Mouse (Mus musculus): ENCODE data around the gene Eepd1.
A peak's percentile ranks its signal among the peaks of the same experiment; 100 is the strongest.
"Not testable (repeated sequence)": the region's sequence is repeated elsewhere in the genome, so short reads cannot be mapped to it uniquely, and the experiment has no call there.

Eepd1 gene

DNA sequence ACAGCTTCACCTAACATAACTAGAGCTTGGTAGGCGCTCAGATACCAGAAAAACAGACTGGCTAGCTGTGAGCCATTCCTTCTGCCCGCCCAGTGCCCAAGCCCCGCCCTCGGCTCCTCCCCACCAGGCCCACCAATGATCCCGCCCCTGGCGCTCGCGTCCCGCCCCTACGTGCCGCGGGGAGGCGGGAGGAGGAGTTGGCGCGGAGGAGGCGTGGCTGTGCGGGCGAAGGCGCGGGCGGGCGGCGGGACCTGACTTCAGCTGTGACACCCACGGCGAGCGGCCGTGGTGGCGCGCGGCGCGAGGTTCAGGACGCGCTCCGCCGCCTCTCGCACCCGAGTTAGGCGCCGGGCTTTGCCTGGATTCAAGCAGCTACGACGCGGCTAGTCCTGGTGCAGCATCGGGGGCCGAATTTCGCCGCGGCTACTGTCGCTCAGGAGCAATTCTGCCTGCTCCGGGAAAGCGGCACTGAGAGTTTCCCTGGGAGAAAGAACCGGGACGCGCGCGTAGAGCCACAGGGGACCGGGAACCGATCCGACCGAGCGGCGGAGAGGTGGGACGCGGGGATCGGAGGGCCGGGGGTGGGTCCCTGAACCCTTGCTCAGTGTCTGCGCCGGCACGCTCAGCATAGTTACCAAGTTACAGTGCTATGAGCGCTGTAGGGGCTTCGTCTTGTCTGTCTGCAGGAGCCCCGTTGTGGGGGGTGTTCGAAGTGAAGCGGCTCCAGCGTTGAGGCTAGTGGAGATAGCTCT is at the start of gene Eepd1:
TSS of gene Eepd1 (plus strand) at position 204 of the 752 bp plus-strand sequence.
- peak; percentile 96 to 97 for DNase-seq

DNA sequence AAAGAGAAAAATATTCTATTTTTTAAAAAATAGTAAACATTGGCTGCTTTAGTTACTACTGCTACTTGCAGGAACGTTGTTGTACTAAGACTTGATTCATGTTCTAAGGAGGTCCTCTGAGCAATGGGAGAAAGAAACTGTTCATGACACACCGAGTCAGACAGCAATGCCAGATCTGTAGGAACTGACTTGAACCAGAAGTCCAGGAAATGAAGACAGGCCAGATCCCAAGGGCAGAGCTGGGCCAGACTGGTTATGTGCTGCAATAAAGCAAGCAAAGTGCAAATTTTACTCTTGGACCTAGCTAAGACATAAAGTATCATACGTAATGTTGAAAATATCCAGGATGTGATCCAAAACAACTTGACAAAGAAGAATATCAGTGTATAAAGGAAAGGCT is 42.5 kb upstream of the Eepd1 start:
- no peak for DNase-seq

DNA sequence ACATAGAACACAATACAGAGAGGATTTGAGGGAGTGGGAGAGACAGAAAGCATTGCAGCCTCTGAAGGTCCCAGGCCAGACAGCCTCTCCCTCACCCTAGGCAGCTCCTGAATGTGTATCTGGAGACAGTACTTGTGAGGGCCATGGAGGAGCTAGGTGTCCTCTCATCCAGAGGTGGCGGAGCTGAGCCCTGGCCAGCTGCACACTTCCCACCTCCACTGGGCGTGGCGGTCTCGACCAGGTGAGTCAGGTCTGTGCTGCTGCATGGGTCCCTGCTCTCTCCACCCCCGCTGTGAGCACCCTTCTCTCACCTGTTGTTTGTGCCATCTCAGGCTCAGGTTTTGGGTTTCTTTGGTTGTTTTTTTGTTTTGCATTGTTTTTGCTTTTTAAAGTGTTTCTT is 41.3 kb upstream of the Eepd1 start:
- not testable (repeated sequence) for DNase-seq

DNA sequence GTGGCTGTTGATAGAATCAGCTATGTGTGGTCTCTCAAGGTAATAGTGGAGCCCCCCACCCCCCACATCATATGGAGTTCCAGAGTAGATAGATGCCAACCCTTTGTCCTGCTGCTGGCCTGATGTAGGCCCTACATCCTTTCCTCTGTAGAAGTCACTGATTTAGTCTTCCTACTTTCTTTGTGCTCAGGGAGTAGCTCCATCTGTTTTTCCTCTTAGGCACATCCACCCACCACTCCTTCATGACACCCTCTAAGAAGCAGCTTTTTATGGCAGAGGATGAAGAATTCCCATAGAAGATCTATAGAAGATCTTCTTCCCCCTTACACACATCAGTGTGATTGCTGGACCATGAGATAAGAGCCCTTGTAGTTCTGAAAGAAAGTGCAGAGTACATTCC is 39.3 kb upstream of the Eepd1 start:
- no peak for DNase-seq

DNA sequence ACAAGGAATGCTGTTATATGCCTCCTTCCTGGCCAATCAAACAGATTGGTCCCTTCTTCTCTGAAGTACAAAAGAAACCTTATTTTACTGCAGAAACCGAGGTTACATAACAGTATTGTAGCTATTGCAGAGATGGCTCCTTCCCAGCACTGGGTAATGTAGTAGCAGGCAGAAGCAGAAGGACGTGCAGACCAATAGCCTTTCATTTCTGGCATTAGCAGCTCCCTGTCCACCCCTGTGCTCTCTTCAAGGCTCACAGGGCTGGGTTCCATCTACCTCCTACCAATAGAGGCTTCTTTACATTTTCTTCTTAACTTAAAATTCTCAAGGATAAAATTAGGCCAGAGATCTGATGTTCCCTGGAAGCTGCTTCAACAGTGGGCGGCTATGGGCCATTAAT is 38.3 kb upstream of the Eepd1 start:
- DNase-seq = no peak

DNA sequence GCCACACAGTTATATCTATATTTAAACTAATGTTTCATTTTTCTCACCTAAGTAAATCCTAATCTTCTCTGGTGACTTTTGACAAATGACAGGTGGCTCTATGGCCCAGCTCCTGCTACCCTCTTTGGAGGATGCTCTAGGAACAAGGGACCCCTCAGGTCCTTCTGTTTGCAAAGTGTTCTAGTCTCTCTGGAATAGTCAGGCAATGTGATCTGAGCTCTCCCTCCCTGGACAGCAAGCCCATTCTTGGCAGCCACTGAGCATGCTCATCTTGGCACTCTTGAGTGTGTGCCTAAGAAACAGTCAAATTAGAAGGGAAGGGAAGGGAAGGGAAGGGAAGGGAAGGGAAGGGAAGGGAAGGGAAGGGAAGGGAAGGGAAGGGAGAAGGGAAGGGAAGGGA is 37.8 kb upstream of the Eepd1 start:
- DNase-seq = no peak

DNA sequence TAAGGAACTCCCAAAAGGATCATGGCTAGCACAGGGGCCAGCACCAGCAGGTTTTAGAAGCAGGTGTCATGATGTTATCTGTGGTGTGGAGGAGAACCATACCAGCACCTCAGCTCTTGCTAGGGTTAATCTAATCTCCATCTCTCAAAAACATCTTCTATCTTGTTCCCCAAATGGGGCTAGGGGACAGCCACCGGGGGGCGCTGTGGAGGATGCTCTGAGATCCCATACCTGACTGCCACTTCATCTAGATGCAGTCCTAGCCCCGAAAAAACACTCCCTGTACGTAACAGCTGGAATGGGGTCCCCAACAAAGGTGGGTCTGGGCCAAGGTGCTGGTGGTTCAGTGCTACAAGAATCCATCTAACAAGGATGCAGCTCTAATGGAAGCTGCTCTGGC is 31.0 kb upstream of the Eepd1 start:
- DNase-seq = peak in 1 of 2 experiments; percentile 3

DNA sequence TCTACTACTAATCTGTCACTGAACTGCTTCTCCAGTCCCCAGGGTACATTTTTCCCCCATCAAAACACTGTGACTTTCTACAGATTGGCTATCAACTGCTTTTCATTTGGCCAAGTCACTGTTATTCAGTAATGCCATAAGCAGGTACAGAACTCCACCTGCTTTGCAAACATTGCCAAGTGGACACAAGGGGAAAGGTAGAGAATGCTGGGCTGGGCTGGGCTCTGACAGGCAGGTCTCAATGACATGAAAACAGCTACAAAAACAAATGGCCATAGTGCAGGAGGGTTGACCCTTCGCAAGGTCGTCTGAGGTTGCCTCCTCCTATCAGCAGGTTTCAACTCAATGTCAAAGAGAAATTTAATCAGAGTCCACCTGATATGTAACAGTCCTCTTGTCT is 26.3 kb upstream of the Eepd1 start:
- no peak for DNase-seq

DNA sequence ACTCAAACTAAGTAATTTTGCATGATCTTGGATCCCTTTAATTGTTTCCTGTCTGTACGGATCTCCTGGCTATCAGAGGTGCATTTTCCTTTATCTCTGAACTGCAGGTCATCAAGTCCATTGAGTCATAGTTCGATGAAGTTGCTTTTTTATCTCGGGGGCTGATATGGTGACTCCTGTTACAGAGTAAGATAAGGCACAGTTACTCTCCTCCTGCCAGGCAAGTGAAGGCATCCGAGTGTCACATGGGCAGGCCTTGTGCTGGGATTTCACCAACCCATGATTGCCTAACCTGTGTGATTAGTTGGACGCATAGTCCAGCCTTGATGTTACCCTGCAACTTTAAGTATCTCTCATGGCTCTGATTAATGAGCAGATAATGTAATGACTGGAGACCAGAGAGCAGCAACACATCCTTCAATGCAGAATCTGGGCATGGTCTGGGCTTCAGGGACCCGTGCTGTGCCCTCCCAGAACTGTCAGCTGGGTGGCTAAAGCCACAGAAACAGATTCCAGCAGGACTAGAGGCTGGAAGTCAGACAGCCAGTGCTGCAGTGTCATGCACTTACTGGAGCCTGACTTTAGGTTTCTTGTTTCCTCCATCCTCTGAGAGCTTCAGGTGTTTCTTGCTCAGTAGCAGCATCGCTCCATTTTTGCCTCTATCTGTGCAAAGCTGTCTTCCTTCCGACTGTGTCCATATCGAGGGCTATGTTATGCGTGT is 20.4 kb upstream of the Eepd1 start:
- DNase-seq = no peak

DNA sequence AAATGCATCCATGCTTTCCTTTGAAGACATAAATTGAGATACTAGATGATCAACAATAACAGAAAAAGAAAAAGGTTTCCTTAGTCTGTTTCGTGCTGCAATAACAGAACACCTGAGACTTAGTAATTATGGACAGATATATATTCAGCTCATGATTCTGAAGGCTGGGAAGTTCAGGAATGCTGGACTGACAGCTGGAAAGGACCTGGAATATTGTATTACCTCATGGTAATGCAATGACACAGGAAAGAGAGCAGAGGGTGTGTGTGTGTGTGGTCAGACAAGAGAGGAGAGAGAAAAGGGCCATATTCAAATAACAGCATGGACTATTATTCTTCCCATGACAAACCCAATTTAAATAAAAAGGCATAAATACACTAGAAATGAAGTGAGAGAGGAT is 17.0 kb upstream of the Eepd1 start:
- no peak for DNase-seq

DNA sequence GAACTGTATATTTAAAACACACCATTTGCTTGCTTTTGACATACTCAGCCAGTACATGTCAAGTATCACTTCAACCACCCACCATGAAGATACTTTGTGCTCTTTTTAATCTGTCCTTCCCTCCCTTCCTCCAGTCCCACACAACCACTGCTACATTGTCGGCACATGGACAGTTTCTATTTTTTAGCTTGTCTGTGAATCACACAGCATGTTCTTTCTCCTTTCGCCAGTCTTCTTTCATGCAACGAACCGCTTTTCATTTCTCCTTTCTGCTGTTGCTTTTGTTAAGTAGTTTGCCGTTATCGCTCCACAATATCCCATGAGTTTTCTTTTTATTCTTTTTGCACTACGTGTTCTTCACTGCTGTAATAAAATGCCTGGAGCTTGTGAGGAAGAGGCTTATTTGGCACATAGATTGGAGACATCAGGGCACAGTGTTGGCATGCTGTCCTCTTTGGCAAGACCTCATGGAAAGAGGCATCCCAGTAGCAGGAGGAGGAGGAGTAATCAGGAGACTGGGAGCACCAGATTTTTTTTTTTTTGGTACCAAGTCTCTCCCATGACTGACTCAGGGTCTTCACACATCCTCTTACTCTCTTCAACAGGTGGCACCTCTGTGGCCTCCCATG is 1.8 kb upstream of the Eepd1 start:
- DNase-seq = no peak

DNA sequence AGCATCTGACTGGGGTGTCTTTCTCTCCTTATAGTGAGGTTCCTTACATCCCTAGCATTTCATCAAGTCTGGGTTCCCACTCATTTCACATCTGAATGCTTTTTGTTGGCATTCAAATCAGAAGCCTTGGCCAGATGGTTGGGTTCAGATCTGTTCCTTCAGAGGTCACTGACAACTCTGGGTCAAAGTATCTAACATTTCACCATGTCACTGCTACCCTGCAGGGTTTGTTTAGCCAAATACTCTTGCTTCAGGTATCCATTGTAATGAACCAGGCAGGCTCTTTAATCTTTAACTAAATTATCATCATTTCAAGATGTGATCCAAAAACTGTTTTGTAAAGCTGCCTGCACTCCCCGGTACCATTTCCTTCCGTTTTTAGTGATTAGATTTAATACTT is 671 bp upstream of the Eepd1 start:
- no peak for DNase-seq

DNA sequence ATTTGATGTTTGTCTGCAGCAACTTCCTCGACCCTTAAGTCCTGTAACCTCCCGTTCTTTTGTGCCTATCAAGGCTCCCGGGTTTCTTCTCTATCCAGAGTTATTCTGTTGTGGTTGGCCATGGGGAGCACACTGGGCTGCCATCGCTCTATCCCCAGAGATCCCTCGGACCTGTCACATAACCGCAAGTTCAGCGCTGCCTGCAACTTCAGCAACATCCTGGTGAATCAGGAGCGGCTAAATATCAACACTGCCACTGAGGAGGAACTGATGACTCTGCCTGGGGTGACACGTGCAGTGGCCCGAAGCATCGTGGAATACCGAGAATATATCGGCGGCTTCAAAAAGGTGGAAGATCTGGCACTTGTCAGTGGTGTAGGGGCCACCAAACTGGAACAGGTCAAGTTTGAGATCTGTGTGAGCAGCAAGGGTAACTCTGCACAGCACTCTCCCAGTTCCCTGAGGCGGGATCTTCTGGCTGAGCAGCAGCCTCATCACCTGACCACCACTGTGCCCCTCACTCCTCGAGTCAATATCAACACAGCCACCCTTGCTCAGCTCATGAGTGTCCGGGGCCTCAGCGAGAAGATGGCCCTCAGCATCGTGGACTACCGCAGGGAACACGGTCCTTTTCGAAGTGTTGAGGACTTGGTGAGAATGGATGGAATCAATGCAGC is 1.1 kb downstream of the Eepd1 start:
- DNase-seq = no peak

DNA sequence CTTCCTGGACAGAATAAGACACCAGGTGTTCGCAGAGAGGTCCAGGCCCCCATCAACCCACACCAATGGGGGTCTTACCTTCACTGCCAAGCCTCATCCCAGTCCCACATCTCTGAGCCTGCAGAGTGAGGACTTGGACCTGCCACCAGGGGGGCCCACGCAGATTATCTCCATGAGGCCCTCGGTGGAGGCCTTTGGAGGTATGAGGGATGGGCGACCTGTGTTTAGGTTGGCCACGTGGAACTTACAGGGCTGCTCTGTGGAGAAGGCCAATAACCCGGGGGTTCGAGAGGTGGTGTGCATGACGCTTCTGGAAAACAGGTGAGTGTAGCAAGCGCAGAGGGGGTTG is 1.6 kb downstream of the Eepd1 start:
- DNase-seq = no peak

DNA sequence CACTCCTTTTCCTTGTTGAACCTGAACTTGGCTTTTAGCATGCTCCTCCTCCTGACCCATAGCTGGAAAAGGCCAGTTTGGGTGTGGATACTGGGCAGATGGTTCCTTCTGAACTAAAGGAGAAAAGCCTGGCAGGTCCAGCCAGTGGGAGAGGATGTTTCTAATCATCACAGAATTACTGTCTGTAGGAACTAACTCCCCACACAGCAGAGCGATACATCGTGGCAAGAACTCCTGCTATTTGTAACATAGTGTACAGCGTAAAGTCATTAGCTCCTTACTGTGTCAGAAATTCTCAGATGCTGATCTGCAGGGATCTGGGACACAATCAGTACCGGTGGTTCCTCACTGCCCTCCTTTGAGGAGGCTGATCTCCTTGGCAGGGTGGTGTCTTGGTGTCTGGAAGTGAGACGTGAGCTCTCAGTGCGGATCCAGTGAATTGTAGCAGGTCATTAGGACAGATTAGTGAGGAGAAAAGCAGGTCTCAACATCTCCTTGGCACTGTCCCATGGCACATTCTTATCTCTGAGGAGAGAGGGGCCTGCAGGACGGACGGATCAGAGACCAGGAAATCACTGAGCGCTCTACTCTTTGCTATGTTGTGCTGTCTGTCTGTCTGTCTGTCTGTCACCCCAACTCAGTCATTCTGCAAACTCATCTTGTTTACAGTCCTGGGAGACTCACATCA is 2.7 kb downstream of the Eepd1 start:
- DNase-seq = no peak

DNA sequence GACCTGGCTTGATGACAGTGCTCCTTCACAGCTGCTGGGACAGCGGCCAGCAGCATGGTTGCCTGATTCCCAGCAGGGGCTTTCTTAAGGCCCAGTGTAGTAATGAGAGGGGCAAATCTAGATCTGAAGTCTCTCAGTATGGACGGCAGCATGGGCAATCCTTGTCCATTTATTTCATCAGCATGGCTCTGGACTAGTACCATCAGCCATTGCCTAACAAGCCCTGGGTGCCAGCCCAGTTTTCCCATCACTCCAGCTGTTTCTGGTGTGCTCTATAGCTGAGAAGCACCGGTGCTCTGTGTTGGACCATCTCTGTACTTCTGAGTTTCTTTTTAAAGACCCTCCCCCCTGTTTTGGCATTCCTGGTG is 3.3 kb downstream of the Eepd1 start:
- no peak for DNase-seq

DNA sequence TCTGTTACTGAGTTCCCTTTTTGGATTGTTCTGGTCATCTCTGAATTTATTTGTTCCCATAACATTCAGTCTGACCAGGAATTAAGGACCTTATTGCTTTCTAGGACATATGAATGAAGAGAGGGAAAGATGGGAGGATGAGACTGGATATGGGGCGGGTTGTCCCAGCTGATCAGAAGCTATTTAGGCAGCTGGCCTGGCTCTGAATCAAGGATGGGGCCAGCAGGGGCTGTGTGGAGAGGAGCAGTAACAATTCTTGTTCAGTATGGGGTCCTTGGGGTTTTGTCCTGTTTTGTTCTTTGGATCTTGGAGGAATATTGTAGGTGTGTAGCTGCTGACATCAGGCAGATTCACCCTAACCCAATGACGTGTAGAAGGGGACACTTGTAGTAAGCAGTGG is 3.7 kb downstream of the Eepd1 start:
- DNase-seq = no peak

DNA sequence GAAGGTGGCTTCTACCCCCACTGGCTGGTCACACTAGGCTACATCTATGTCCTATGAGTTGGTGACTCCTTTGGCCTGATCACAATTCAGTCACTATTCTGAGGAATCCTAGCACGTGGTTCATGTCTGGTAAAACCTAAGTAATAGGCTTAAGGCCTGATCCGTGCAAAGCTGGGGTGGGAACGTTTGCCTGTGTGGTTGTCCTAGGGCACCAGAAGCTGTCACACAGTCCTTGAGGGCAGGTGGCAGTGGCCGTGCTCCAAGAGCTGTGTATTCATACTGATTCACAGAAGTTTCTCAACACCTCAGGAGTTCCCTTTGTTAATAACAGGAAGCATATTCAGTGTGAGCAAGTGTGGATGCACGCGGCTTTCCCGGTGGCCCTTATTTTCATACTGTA is 4.1 kb downstream of the Eepd1 start:
- DNase-seq = no peak

DNA sequence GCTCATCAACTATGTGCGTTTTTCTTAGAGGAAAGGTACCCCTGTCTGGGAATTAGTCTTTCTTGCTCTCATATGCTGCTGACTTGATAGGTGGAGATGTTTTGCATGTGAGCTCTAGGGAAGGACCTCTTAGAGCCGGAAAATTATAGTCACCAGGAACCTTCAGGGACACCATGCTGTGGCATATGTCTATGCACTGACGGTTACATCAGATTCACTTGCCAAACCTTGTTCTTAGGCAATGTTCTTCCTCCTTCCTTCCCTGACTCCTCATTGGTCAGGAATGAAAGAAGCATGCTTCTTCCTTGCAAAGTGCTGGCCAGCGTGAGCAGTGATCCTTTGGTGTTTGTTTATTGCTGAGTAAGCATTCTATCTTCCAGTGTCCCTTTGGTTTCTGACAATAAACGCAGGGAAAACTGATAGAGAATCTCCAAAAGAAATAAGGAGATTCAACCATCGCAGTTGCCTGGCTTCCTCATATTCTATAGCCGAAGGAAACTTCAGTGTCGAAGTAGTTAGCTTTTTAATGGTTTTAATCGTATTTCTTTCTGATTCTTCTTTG is 5.0 kb downstream of the Eepd1 start:
- DNase-seq = no peak

DNA sequence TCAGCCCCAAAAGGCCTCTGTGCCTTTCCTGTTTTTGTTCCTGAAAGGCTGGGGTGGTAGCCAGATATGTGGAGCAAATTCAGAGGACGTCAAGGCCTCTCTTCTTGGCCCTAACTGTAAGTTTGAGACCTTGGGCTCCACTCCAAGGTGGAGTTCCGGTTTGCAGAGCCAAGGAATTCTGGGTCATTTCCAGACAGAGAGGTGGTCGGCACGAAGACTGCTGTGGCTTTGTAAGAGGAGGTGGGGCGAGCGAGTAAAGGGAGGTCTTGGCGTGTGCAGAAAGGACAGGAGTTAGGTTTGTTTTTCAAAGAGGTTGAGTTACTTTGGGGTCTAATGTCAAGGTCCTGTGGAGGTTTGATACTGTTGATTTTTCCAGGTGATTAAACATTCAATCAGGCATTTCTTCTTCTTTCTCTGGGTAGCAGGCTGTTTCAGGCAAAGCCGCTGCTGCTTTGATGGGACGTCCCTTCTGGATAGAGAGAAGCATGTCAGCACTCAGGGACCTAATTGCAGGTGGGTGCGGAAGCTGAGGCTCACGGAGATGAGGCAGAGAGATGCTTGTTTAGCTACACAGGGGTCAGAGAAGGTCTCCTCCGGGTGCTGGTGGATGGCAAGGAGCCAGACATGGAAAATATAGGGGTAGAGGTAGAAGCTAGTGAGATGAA is 6.2 kb downstream of the Eepd1 start:
- peak; percentile 66 to 67 for DNase-seq

DNA sequence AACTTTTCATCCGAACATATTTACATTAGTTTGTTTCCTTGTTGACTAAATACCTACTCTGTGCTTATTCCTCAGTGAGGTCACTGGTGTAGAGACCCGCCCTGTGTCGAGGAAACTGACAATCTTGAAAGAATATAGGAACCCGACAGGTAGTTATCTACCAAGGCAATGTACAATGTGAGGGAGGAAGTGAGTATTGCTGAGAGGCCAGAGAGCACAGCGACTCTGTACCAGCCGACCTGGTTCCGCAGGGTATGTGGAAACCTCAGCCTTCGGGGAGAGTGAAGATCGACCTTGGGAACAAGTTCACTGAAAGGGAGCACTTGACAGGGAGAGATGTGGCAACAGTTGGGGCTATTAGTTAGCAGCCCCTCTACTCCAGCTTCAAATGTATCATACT is 7.2 kb downstream of the Eepd1 start:
- no peak for DNase-seq

Measured in kidney, postnatal 25 days (tissue).